Mouse (Mus musculus) intestine, postnatal 0 days (tissue): ENCODE data around the gene Gm10518. TPM values are rescaled to one million over a fixed set of nuclear protein-coding genes. Genes with fewer than 3 reads are reported as not detected.

Experiments used
- ATAC-seq: fragments of 200-750 bp; cut with Nextera tagmentation; 2 replicates; pipeline ENCODE4 v1.8.0; 2017; ENCODE audit warnings: mild to moderate bottlenecking, moderate TSS enrichment, moderate library complexity
- H3K27ac ChIP-seq: fragments of 300-500 bp; sonication (generic); 2 replicates; pipeline ENCODE4 v1.5.1; 2014; ENCODE audit warnings: mild to moderate bottlenecking, low read depth, low read length, moderate library complexity
- H3K27me3 ChIP-seq: fragments of 300-500 bp; sonication (generic); replicated peaks from 2 replicates; pipeline ENCODE4 v1.6.1; 2014; ENCODE audit warnings: low read length, mixed read lengths; ENCODE audit not compliant: control insufficient read depth, insufficient read depth
- H3K36me3 ChIP-seq: fragments of 300-500 bp; sonication (generic); 2 replicates; pipeline ENCODE4 v1.6.1; 2014; ENCODE audit warnings: mild to moderate bottlenecking, moderate library complexity; ENCODE audit not compliant: control insufficient read depth, insufficient read depth
- H3K4me1 ChIP-seq: fragments of 300-500 bp; sonication (generic); replicated peaks from 2 replicates; pipeline ENCODE4 v1.6.1; 2014; ENCODE audit warnings: antibody characterized with exemption, low read length, mixed read lengths; ENCODE audit not compliant: control insufficient read depth, insufficient read depth
- H3K4me2 ChIP-seq: fragments of 300-500 bp; sonication (generic); replicated peaks from 2 replicates; pipeline ENCODE4 v1.6.1; 2014; ENCODE audit warnings: low read depth, mild to moderate bottlenecking, moderate library complexity
- H3K4me3 ChIP-seq: fragments of 300-500 bp; sonication (generic); 2 replicates; pipeline ENCODE4 v1.5.1; 2014; ENCODE audit warnings: low read depth, low read length
- H3K9ac ChIP-seq: fragments of 300-500 bp; sonication (generic); 2 replicates; pipeline ENCODE4 v1.6.1; 2014; ENCODE audit warnings: mild to moderate bottlenecking, low read depth, low read length
- H3K9me3 ChIP-seq: fragments of 300-500 bp; sonication (generic); 2 replicates; pipeline ENCODE4 v1.6.1; 2016; ENCODE audit warnings: mixed run types; ENCODE audit not compliant: control insufficient read depth
- CTCF ChIP-seq: sonication (generic); IDR thresholded peaks from 2 replicates; pipeline ENCODE4 v1.5.1; 2016; ENCODE audit warnings: low read depth, mild to moderate bottlenecking, control low read depth, antibody characterized with exemption, moderate library complexity
- WGBS: fragments of 180-500 bp; shearing (Covaris S2); extraction: QIAGEN DNeasy Blood & Tissue Kit; methylation state at CpG from one replicate; pipeline ENCODE4 v1.1.7; 2014; 5-methylcytosine and 5-hydroxymethylcytosine counted together
- polyA plus RNA-seq: library from polyadenylated mRNA; unstranded; fragments of >200 nt; fragmentation: Nextera tagmentation; extraction: Ambion mirVana; gene quantifications from 2 replicates; pipeline ENCODE4 v1.2.1, GENCODE M21; 2015

Gene Gm10518
- polyA plus RNA-seq = not detected in 2 replicates

GRCm38 (mm10) chr1:179802610-179803512, at the start of gene Gm10518:
Gene Gm10518 (plus strand): TSS chr1:179803376.
- H3K4me2 ChIP-seq = peak within 1 kb of the TSS; percentile 84
- peak; percentile 16; the same call in 1 of the 2 replicates for TF ChIP-seq CTCF
- 1% methylated on average over 80 of the region's 94 CpGs for WGBS
- H3K4me3 ChIP-seq = peak within 1 kb of the TSS; percentile 87
- peak; percentile 64 for ATAC-seq
- H3K27me3 ChIP-seq = no peaks in the 10 kb centered on the region
- H3K36me3 ChIP-seq = peaks cover 5% of the 10 kb centered on the region
- peak within 1 kb of the TSS; percentile 97 for H3K9ac ChIP-seq
- no peaks in the 10 kb centered on the region for H3K9me3 ChIP-seq
- H3K27ac ChIP-seq = peak within 1 kb of the TSS; percentile 98
- H3K4me1 ChIP-seq = no peaks in the 10 kb centered on the region

GRCm38 (mm10) chr1:179756477-179756876, 46.7 kb upstream of the Gm10518 start:
- peaks cover 70% of the 10 kb centered on the region for H3K36me3 ChIP-seq
- ATAC-seq = no peak
- H3K4me1 ChIP-seq = no peaks in the 10 kb centered on the region
- no peak overlapping the region for H3K4me3 ChIP-seq
- no peaks in the 10 kb centered on the region for H3K27me3 ChIP-seq
- no peak overlapping the region for H3K4me2 ChIP-seq
- H3K27ac ChIP-seq = no peak overlapping the region
- H3K9me3 ChIP-seq = no peaks in the 10 kb centered on the region
- TF ChIP-seq CTCF = no peak
- no peak overlapping the region for H3K9ac ChIP-seq

GRCm38 (mm10) chr1:179760086-179760485, 43.1 kb upstream of the Gm10518 start:
- no peaks in the 10 kb centered on the region for H3K27me3 ChIP-seq
- no peak overlapping the region for H3K4me2 ChIP-seq
- H3K4me1 ChIP-seq = no peaks in the 10 kb centered on the region
- no peak for ATAC-seq
- H3K4me3 ChIP-seq = no peak overlapping the region
- H3K9ac ChIP-seq = no peak overlapping the region
- H3K27ac ChIP-seq = peak overlapping the region; percentile 28; the same call in 1 of the 2 replicates
- peaks cover 68% of the 10 kb centered on the region for H3K36me3 ChIP-seq
- H3K9me3 ChIP-seq = no peaks in the 10 kb centered on the region
- no peak for TF ChIP-seq CTCF
- 88% methylated on average over 5 of the region's 5 CpGs for WGBS

GRCm38 (mm10) chr1:179760553-179760952, 42.6 kb upstream of the Gm10518 start:
- no peak for TF ChIP-seq CTCF
- peaks cover 70% of the 10 kb centered on the region for H3K36me3 ChIP-seq
- H3K9ac ChIP-seq = no peak overlapping the region
- 85% methylated on average over 4 of the region's 4 CpGs for WGBS
- no peak overlapping the region; the same call in 1 of the 2 replicates for H3K27ac ChIP-seq
- H3K4me2 ChIP-seq = no peak overlapping the region
- no peaks in the 10 kb centered on the region for H3K9me3 ChIP-seq
- no peak overlapping the region for H3K4me3 ChIP-seq
- no peaks in the 10 kb centered on the region for H3K27me3 ChIP-seq
- H3K4me1 ChIP-seq = no peaks in the 10 kb centered on the region
- ATAC-seq = no peak

- Histone ChIP-seq H3K4me3 (no peak overlapping the region), H3K4me2 (no peak overlapping the region), H3K9me3 (no peaks in the 10 kb centered on the region), H3K27me3 (no peaks in the 10 kb centered on the region), H3K27ac (no peak overlapping the region), H3K9ac (no peak overlapping the region), H3K4me1 (no peaks in the 10 kb centered on the region), H3K36me3 (peaks cover 75% of the 10 kb centered on the region)
- ATAC-seq = no peak
- WGBS = 91% methylated on average over 8 of the region's 8 CpGs
- no peak for TF ChIP-seq CTCF
Observed at GRCm38 (mm10) chr1:179776831-179777230, 26.3 kb upstream of the Gm10518 start.

- Histone ChIP-seq H3K27me3 (no peaks in the 10 kb centered on the region), H3K36me3 (peaks cover 54% of the 10 kb centered on the region), H3K4me3 (no peak overlapping the region), H3K27ac (no peak overlapping the region), H3K9me3 (no peaks in the 10 kb centered on the region), H3K9ac (no peak overlapping the region), H3K4me1 (no peaks in the 10 kb centered on the region), H3K4me2 (no peak overlapping the region)
- no peak for ATAC-seq
- WGBS = 86% methylated on average over 4 of the region's 4 CpGs
- TF ChIP-seq CTCF = no peak
Observed at GRCm38 (mm10) chr1:179784098-179784497, 19.1 kb upstream of the Gm10518 start.
